Mouse (Mus musculus) limb, embryonic 12.5 days (tissue): Measurements from ENCODE around the gene Ttc30a1. TPM values are rescaled to one million over a fixed set of nuclear protein-coding genes. Genes with fewer than 3 reads are reported as not detected.
"Not testable (repeated sequence)": the region's sequence is repeated elsewhere in the genome, so short reads cannot be mapped to it uniquely, and the experiment has no call there.

Source experiments
- ATAC-seq: fragments of 200-750 bp; cut with Nextera tagmentation; 2 replicates; pipeline ENCODE4 v1.8.0; 2017; ENCODE audit warnings: low read depth, moderate TSS enrichment; ENCODE audit not compliant: insufficient number of reproducible peaks, insufficient read depth, low FRiP score, low TSS enrichment
- H3K27ac ChIP-seq: fragments of 300-500 bp; sonication (generic); 2 replicates; pipeline ENCODE4 v1.5.1; 2016; ENCODE audit warnings: mild to moderate bottlenecking, moderate library complexity
- H3K27me3 ChIP-seq: fragments of 300-500 bp; sonication (generic); 2 replicates; pipeline ENCODE4 v1.6.1; 2016; ENCODE audit warnings: mild to moderate bottlenecking, moderate library complexity
- H3K36me3 ChIP-seq: fragments of 300-500 bp; sonication (generic); 2 replicates; pipeline ENCODE4 v1.6.1; 2016; ENCODE audit warnings: mild to moderate bottlenecking, moderate library complexity
- H3K4me1 ChIP-seq: fragments of 300-500 bp; sonication (generic); replicated peaks from 2 replicates; pipeline ENCODE4 v1.6.1; 2016
- H3K4me2 ChIP-seq: fragments of 300-500 bp; sonication (generic); 2 replicates; pipeline ENCODE4 v1.6.1; 2016; ENCODE audit warnings: mild to moderate bottlenecking, moderate library complexity
- H3K4me3 ChIP-seq: fragments of 300-500 bp; sonication (generic); replicated peaks from 2 replicates; pipeline ENCODE4 v1.5.1; 2016; ENCODE audit warnings: mild to moderate bottlenecking
- H3K9ac ChIP-seq: fragments of 300-500 bp; sonication (generic); replicated peaks from 2 replicates; pipeline ENCODE4 v1.6.1; 2016; ENCODE audit warnings: mild to moderate bottlenecking, moderate library complexity
- H3K9me3 ChIP-seq: fragments of 300-500 bp; sonication (generic); 2 replicates; pipeline ENCODE4 v1.6.1; 2016; ENCODE audit warnings: mild to moderate bottlenecking, moderate library complexity
- WGBS: fragments of 180-500 bp; shearing (Covaris S2); methylation state at CpG from one replicate; pipeline ENCODE4 v1.1.7; 2016; 5-methylcytosine and 5-hydroxymethylcytosine counted together
- polyA plus RNA-seq: library from polyadenylated mRNA; unstranded; fragments of >200 nt; fragmentation: Nextera tagmentation; extraction: Ambion mirVana; gene quantifications from 2 replicates; pipeline ENCODE4 v1.2.1, GENCODE M21; 2016

Ttc30a1 gene
- polyA plus RNA-seq, result 10.0 and 10.4 TPM in 2 replicates

DNA sequence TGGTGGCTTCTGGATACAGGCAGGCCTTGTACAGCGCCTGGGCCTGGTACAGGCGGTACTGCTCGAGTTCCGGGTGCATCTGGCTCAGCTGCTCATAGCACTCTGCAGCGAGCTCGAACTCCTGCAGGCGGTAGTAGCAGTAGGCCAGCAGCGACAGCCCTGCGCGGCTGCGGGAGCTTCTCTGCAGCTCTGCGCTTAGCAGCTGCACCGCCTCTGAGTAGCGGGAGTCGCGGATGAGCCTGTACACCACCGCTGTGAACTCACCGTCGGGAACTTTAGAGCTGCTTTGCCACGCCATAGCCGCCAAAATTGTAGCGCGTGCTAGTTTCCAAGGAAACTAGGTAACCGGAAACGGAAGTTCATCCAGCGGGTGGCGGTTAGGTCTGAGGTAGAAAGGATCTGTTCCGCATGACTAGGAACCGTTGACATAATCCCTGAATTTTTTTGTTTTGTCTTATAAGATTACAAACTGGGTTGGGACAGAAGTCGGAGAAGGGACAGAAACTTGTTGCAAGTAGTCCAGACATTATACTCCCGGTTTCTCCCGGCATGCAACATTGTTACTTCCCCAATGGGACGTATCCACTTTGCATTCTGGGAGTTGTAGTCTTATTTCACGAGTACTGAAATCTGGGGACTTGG is at the start of gene Ttc30a1:
TSS of gene Ttc30a1 (minus strand) at position 528 of the 642 bp plus-strand sequence.
- H3K9me3 ChIP-seq, H3K4me1 ChIP-seq, H3K27me3 ChIP-seq, H3K36me3 ChIP-seq: not testable (repeated sequence)
- peak; percentile 54 for ATAC-seq
- peak within 1 kb of the TSS; percentile 54; the same call in 1 of the 2 replicates for H3K27ac ChIP-seq
- peak within 1 kb of the TSS; percentile 68 for H3K4me2 ChIP-seq
- H3K4me3 ChIP-seq, result peak within 1 kb of the TSS; percentile 45
- 2% methylated on average over 30 of the region's 34 CpGs for WGBS
- peak within 1 kb of the TSS; percentile 31; the same call in 1 of the 2 replicates for H3K9ac ChIP-seq

DNA sequence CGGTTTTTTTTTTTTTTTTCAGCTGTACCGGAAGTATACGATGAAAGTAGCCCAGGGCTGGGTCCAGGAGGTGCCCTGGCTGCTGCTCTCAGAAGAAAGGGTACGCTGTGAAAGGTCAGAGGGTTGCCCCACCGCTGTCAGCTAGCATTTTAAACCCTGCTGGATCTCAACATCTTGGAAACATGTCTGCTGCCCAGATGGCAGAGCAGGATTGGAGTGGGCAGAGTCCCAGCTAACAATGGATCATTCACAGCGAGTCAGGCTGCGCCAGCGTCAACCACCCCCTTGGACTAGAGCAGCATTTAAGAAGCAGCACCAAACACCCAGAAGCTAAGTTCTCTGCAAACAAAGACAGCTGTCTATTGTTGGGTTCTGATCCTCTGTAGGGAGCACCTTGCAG is 48.3 kb upstream of the Ttc30a1 start:
- Histone ChIP-seq H3K9ac (no peak overlapping the region; the same call in 1 of the 2 replicates), H3K36me3 (no peaks in the 10 kb centered on the region), H3K27me3 (no peaks in the 10 kb centered on the region), H3K4me3 (no peak overlapping the region), H3K4me2 (peak overlapping the region; percentile 42), H3K9me3 (no peaks in the 10 kb centered on the region), H3K27ac (peak overlapping the region; percentile 89), H3K4me1 (peaks cover 23% of the 10 kb centered on the region)
- 18% methylated on average over 8 of the region's 8 CpGs for WGBS
- ATAC-seq, result peak; percentile 20; the same call in 1 of the 2 replicates

DNA sequence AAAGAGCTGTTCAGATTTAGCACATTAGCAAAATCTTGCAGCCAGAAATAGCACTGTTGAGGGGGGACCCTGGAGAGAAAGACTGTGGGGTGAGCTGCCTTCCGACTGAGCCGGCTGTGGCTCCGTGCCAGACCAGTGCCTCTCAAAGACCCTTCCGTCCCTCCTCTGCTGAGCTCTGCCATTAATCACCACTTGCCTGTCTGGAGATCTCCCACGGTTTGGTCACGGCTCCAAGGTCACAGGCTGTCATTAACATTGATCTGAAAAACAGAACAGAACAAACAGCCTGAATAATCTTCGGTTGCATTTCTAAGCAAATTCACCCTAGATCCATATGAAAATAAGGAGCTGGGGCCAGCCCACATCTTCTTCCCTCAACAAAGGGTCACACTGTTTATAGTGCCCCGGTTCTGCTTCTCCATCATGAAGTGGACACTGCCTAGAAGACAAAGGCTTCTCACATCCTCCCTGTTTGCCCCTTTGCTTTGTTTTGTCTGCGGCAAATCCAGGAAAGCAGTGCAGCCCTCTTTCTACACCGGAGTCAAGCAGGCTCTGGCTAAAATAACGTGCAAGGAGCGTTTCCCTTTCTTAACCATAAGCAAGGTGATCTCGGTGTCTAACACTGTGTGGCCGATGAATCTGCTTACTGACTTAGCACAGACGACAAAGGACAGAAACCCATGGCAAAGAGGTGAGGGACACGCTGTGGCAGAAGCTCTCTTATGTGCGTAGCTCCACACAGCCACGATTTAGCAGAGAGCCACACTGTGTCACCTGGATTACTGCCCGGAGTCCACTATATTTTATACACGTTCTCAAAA is 47.5 kb upstream of the Ttc30a1 start:
- Histone ChIP-seq H3K4me1 (peaks cover 23% of the 10 kb centered on the region), H3K9ac (0 out of 2 replicates have a peak overlapping the region, but pooled peaks have one; percentile 8), H3K36me3 (no peaks in the 10 kb centered on the region), H3K4me3 (0 out of 2 replicates have a peak overlapping the region, but pooled peaks have one; percentile 7), H3K27me3 (no peaks in the 10 kb centered on the region), H3K4me2 (peak overlapping the region; percentile 42), H3K9me3 (no peaks in the 10 kb centered on the region), H3K27ac (peak overlapping the region; percentile 89)
- WGBS, result 21% methylated on average over 20 of the region's 20 CpGs
- ATAC-seq, result no peak

DNA sequence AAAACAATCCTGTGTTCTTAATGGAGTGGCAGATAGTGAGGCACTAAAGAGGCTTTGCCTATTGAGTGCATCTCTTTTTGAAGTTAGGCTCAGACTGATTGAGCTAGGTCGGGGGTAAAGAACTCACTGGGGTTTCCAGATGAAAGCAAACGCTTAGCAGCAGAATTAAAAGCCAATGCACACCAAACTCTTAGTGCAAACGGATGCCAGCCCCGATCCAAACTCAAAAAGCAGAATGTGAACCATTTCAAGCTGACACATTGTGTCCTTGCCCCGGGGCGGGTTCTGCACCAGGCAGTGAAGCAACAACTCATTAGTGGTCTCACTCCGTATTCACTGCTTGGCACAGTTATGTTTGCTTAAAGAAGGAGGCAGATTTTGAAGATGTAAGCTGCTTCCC is 35.1 kb upstream of the Ttc30a1 start:
- Histone ChIP-seq H3K4me2 (0 out of 2 replicates have a peak overlapping the region, but pooled peaks have one; percentile 13), H3K4me1 (peaks cover 17% of the 10 kb centered on the region)

DNA sequence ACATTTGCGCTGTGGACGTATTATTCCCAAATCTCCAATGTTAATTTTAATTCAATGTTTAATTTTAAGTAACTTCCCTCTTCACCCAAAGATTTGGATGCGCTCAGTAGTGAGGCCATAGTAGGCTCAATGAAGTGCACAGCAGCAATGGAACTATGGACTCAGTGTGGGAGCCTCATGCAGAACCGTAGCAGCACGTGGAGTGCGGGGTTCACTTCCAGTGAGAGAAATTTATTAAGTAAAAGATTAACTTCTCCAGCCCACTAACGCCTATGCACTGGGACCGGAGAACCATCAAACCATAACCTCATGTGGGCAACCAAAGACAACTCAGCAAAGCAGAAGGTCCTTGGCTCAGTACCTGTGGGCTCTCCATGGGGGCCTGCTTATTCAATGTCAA is 34.4 kb upstream of the Ttc30a1 start:
- Histone ChIP-seq H3K9me3 (no peaks in the 10 kb centered on the region), H3K4me3 (no peak overlapping the region), H3K27me3 (no peaks in the 10 kb centered on the region), H3K36me3 (no peaks in the 10 kb centered on the region), H3K4me2 (no peak overlapping the region), H3K27ac (no peak overlapping the region), H3K9ac (no peak overlapping the region), H3K4me1 (peaks cover 18% of the 10 kb centered on the region)
- ATAC-seq, result no peak
- WGBS, result 85% methylated on average over 8 of the region's 8 CpGs

More for the DNA sequence above, 35.1 kb upstream of the Ttc30a1 start:
- Histone ChIP-seq H3K36me3 (no peaks in the 10 kb centered on the region), H3K4me3 (no peak overlapping the region), H3K9me3 (no peaks in the 10 kb centered on the region), H3K27ac (no peak overlapping the region), H3K27me3 (no peaks in the 10 kb centered on the region), H3K9ac (no peak overlapping the region)
- 6% methylated on average over 7 of the region's 7 CpGs for WGBS
- ATAC-seq, result no peak

DNA sequence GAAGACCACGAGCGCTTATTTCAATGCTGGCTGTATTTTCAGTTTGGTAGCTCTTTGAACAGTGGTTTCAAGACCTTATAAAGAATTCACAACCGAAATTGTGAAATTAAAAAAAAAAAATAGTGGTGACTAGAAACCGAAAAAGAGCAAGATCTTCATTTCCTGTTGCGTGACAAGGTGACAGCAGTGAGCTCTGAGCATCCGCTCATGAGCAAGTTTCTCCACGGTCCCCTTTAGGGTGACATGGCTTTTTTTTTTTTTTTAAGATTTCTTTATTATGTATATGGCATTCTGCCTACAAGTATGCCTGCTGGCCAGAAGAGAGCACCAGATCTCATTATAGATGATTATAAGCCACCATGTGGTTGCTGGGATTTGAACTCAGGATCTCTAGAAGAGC is 33.7 kb upstream of the Ttc30a1 start:
- ATAC-seq, result no peak
- H3K9ac ChIP-seq, result no peak overlapping the region

DNA sequence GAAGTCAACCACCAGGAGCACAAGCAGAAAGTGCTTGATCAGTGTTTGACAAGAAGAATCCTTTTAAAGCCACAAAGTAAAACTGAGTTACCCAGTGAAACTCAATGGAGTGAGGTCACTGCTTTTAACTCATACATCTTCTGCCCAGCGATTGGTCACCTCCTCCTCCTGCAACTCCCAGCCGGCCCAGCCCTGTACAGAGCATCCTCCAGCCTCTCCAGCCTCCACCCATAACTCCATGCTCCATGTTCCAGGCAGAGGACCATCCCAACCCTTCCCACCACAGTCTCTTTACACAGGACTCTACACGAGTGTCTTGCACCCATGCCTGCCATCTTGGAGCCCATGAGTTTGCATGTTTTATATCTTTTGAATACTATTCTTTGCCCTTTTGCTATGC is 32.9 kb upstream of the Ttc30a1 start:
- H3K4me2 ChIP-seq, result no peak overlapping the region
- H3K4me3 ChIP-seq, result no peak overlapping the region
- H3K36me3 ChIP-seq, result no peaks in the 10 kb centered on the region
- ATAC-seq, result no peak
- H3K9ac ChIP-seq, result no peak overlapping the region
- H3K27me3 ChIP-seq, result no peaks in the 10 kb centered on the region
- H3K4me1 ChIP-seq, result peaks cover 23% of the 10 kb centered on the region
- H3K9me3 ChIP-seq, result no peaks in the 10 kb centered on the region
- no peak overlapping the region for H3K27ac ChIP-seq
- WGBS, result 83% methylated on average over 3 of the region's 3 CpGs

More for the DNA sequence above, 33.7 kb upstream of the Ttc30a1 start:
- Histone ChIP-seq H3K9me3 (no peaks in the 10 kb centered on the region), H3K4me1 (peaks cover 23% of the 10 kb centered on the region), H3K4me2 (no peak overlapping the region), H3K36me3 (no peaks in the 10 kb centered on the region), H3K27ac (no peak overlapping the region), H3K4me3 (no peak overlapping the region), H3K27me3 (no peaks in the 10 kb centered on the region)
- 94% methylated on average over 7 of the region's 7 CpGs for WGBS

DNA sequence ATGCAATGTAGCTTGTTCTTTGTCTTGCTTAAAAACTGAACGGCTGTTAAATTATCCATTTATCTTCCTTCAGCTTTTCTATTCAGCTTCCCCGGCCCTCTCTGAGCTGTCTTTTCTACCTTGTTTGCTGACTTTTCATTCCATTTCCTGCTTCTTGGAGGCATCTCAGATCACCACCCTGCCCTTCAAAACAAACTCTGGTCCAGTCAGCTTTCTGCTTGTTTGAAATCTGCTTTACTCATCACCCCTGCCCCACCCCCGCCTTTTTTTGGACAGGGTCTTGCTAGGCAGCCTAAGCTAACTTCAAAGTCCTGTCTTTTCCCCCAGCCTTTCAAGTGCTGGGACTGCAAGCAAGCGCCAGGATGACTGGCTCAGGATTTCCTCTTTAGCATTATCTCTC is 24.4 kb upstream of the Ttc30a1 start:
- Histone ChIP-seq H3K4me3 (no peak overlapping the region), H3K4me1 (peaks cover 9% of the 10 kb centered on the region; the same call in 1 of the 2 replicates), H3K9me3 (no peaks in the 10 kb centered on the region), H3K4me2 (no peak overlapping the region), H3K27me3 (no peaks in the 10 kb centered on the region), H3K9ac (no peak overlapping the region), H3K36me3 (no peaks in the 10 kb centered on the region), H3K27ac (no peak overlapping the region)
- no peak for ATAC-seq
- WGBS, result 19% methylated on average over 4 of the region's 4 CpGs

DNA sequence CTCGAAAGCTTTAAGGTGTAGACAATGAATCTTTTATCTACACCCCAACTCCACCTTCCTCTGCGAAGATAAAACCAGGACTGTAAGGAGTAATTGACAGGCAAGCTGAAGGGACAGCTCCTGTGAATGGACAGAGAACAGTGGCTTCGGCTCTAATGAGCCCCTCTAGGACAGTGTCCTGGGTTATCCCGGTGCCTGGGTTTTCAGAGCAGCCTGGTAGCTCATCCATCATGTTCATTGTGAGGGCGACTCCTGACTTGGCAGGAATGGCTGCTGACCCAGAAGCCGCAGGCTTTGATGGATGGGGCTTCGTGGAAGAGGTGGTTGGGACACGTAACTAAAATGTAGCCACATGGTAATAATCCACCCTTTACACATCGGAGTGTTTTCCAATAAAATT is 21.1 kb upstream of the Ttc30a1 start:
- Histone ChIP-seq H3K9ac (no peak overlapping the region), H3K27me3 (no peaks in the 10 kb centered on the region), H3K9me3 (no peaks in the 10 kb centered on the region), H3K36me3 (no peaks in the 10 kb centered on the region), H3K4me2 (no peak overlapping the region), H3K27ac (no peak overlapping the region), H3K4me3 (no peak overlapping the region), H3K4me1 (peaks cover 11% of the 10 kb centered on the region)
- ATAC-seq, result no peak
- WGBS, result 29% methylated on average over 9 of the region's 9 CpGs

DNA sequence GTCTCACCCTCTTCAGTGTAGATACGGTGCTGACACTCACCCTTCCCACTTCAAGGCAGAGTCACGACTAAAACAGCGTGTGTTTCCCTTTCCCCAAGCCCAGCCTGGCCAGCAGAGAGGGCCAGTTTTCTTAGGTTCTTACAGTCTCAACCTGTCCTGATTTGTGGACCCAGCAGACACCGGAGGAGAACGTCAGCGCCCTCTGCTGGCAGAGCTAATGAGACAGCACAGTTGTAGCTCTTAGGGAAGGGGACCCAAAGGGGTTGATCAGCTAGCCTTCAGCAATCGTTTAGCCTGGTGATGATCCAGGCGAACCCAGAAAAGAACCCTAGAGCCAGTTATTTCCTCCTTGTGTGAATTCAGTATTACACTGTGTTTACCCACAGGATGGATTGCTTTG is 19.6 kb upstream of the Ttc30a1 start:
- no peaks in the 10 kb centered on the region for H3K27me3 ChIP-seq
- no peak overlapping the region for H3K4me2 ChIP-seq
- H3K9ac ChIP-seq, result no peak overlapping the region
- H3K9me3 ChIP-seq, result no peaks in the 10 kb centered on the region
- no peak for ATAC-seq
- no peak overlapping the region for H3K4me3 ChIP-seq
- no peaks in the 10 kb centered on the region for H3K36me3 ChIP-seq
- H3K4me1 ChIP-seq, result peaks cover 15% of the 10 kb centered on the region
- 42% methylated on average over 8 of the region's 8 CpGs for WGBS
- no peak overlapping the region for H3K27ac ChIP-seq

DNA sequence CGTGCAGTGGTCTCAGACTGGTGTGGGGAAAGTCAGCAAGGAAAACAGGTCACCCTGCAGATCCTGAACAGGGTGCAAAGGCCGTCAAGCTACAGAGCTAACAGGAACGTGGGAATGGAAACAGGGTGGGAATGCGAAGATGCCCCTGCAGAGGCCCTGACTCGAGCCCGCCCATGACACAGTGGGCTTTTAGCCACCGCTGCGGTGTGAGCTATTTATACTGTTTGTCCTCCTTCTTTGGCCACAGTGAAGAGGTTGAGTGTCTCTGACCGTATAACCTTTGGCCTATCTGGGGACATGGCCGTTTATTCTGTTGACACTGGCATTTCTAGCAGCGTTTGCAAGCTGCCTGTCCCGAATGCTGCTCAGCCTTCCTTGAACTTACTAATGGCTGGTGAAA is 17.9 kb upstream of the Ttc30a1 start:
- H3K4me3 ChIP-seq, result no peak overlapping the region
- ATAC-seq, result no peak
- 0 out of 2 replicates have a peak overlapping the region, but pooled peaks have one; percentile 27 for H3K9ac ChIP-seq
- peaks cover 15% of the 10 kb centered on the region for H3K4me1 ChIP-seq
- no peak overlapping the region for H3K4me2 ChIP-seq
- H3K27ac ChIP-seq, result no peak overlapping the region
- no peaks in the 10 kb centered on the region for H3K27me3 ChIP-seq
- 39% methylated on average over 12 of the region's 12 CpGs for WGBS
- no peaks in the 10 kb centered on the region for H3K9me3 ChIP-seq
- H3K36me3 ChIP-seq, result no peaks in the 10 kb centered on the region
